In genomic region chr10:44348474-44349415, GRCm38 (mm10) we compare ENCODE assay signal across 15 mouse cellular contexts.
"Had no signal": no experiment of that assay in that cellular context is flagged by ENCODE, and none has a peak within 500 bp of the region (broad histone marks: within the 10 kb centered on the region; RNA-seq: fewer than 3 reads in every experiment).

No protein-coding gene starts in this region.

- H3K9ac ChIP-seq: liver, embryonic 15.5 days had no signal

- ATAC-seq: intestine, postnatal 0 days; midbrain, embryonic 16.5 days had no signal

- H3K4me2 ChIP-seq: liver, embryonic 11.5 days; liver, embryonic 15.5 days had no signal

- DNase-seq: kidney, adult 8-10 months; kidney, postnatal 25 days; lung, adult 2 months; lung, postnatal 10 days; right cerebral cortex, adult 18-20 months; right cerebral cortex, postnatal 25 days; thymus, postnatal 36 days had no signal

- H3K27ac ChIP-seq: left cerebral cortex, adult 2 months; limb, embryonic 10.5 days; liver, embryonic 15.5 days; macrophage had no signal

- H3K9me3 ChIP-seq: limb, embryonic 10.5 days; liver, embryonic 15.5 days; megakaryocyte, embryonic 14.5 days had no signal

- H3K4me3 ChIP-seq: left cerebral cortex, adult 2 months; limb, embryonic 10.5 days; liver, embryonic 15.5 days; megakaryocyte, embryonic 14.5 days had no signal

- H3K27me3 ChIP-seq: liver, embryonic 15.5 days; megakaryocyte, embryonic 14.5 days had no signal
